Mouse (Mus musculus) c-Kit-negative CD71-positive TER-119-positive erythroid progenitor cells, embryonic 14.5 days (primary cell): ENCODE data around the gene Gipc3.
A peak's percentile ranks its signal among the peaks of the same experiment; 100 is the strongest.

Experiments used
- DNase-seq: peaks from one replicate; pipeline ENCODE4 v3.0.0-alpha.2; 2013; ENCODE audit warnings: low read depth, low spot score

Gipc3 gene

GRCm38 (mm10) chr10:81300352-81300907 is 42.6 kb downstream of the Gipc3 start:
- DNase-seq = no peak

- no peak for DNase-seq
Observed at GRCm38 (mm10) chr10:81299585-81300351, 43.3 kb downstream of the Gipc3 start.

- no peak for DNase-seq
Observed at GRCm38 (mm10) chr10:81298369-81299100, 44.5 kb downstream of the Gipc3 start.

- no peak for DNase-seq
Observed at GRCm38 (mm10) chr10:81297845-81298244, 45.2 kb downstream of the Gipc3 start.

GRCm38 (mm10) chr10:81297246-81297645 is 45.8 kb downstream of the Gipc3 start:
- no peak for DNase-seq

GRCm38 (mm10) chr10:81295185-81295584 is 47.9 kb downstream of the Gipc3 start:
- no peak for DNase-seq

GRCm38 (mm10) chr10:81294442-81294841 is 48.6 kb downstream of the Gipc3 start:
- no peak for DNase-seq

- peak; percentile 35 for DNase-seq
Observed at GRCm38 (mm10) chr10:81293334-81294030, 49.6 kb downstream of the Gipc3 start.

GRCm38 (mm10) chr10:81292554-81293333 is 50.3 kb downstream of the Gipc3 start, which contains the start of gene Pip5k1c:
TSS of gene Pip5k1c (plus strand) at chr10:81292963.
- peak; percentile 100 for DNase-seq

GRCm38 (mm10) chr10:81291511-81292104 is 51.5 kb downstream of the Gipc3 start, which contains the start of gene Tjp3:
TSS of gene Tjp3 (minus strand) at chr10:81291581.
- no peak for DNase-seq

- DNase-seq = no peak
Observed at GRCm38 (mm10) chr10:81290698-81291460, 52.2 kb downstream of the Gipc3 start.

GRCm38 (mm10) chr10:81289811-81290210 is 53.3 kb downstream of the Gipc3 start:
- no peak for DNase-seq

- DNase-seq = no peak
Observed at GRCm38 (mm10) chr10:81289278-81289677, 53.8 kb downstream of the Gipc3 start.

GRCm38 (mm10) chr10:81288601-81289000 is 54.5 kb downstream of the Gipc3 start:
- DNase-seq = no peak

- DNase-seq = peak; percentile 51
Observed at GRCm38 (mm10) chr10:81287513-81288157, 55.4 kb downstream of the Gipc3 start.

GRCm38 (mm10) chr10:81286586-81286985 is 56.5 kb downstream of the Gipc3 start:
- DNase-seq = no peak

- peak; percentile 56 for DNase-seq
Observed at GRCm38 (mm10) chr10:81285694-81286450, 57.2 kb downstream of the Gipc3 start.
